In the genomic region with DNA sequence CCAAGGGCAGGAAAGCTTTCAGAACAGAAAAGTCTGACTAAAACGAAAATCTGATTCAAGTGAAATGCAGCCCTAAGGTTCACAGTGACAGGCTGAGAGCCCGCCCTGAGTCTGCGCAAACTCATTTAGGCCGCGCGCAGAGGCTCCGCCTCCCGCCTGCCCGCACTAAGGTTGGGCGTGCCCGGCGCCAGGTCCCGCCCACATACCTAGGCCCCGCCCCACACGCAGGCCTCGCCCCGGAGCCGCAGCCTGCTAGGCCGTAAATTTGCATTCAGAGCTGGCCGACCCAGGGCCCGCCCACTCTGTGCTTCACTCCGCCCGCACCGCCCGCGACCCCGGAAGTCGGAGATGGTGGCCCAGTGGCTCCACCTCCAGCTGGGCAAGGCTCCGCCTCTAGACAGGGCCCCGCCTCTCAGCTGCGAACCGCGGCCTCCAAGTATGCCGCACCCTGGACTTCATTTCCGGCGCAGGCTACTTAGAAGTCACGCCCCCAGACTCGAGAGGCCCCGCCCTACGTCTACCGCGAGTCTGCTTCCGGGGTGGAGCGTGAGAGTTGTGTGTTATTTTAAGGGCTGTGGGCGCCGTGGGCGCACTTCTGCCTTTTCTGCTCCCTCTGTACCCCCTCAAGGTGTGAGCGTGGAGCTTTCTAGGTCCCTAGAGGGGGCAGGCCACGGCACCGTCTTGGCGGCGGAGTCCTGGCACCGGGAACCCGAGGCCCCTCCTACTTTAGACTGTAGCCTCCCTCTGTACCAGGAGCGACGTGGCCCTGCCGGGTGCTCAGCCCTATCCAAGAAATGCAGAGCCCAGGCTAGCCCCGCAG, we compare ENCODE assay signal across 8 mouse cellular contexts. TPM values are rescaled to one million over a fixed set of nuclear protein-coding genes. Genes with fewer than 3 reads are reported as not detected.
DNase-seq lines count a peak whose midpoint lies in the region; ATAC-seq and TF ChIP-seq lines count a peak whose summit lies in the region.

No protein-coding gene starts in this region.

- peak overlapping the region; percentile 57 for H3K4me2 ChIP-seq in hindbrain, postnatal 0 days (ENCODE audit: low read depth, low read length)

- WGBS in hindbrain, postnatal 0 days = under 1% methylated on average over 58 of the region's 58 CpGs

- no peaks in the 10 kb centered on the region for H3K9me3 ChIP-seq in hindbrain, postnatal 0 days (ENCODE audit: low read length)

- intact Hi-C loops in left cerebral cortex, adult 2 months (cut with DNase I) = loop anchor here (1.0 to 2.0 kb wide), 2 partner anchors 19 to 36 kb away; no protein-coding TSS in a partner anchor

- H3K4me1 ChIP-seq in hindbrain, postnatal 0 days (ENCODE audit: insufficient read depth, low read length) = 0 out of 2 replicates have a peak, but pooled peaks cover 5% of the 10 kb centered on the region

- H3K9ac ChIP-seq in hindbrain, postnatal 0 days (replicated peaks; ENCODE audit: low read length) = peak overlapping the region; percentile 53

- H3K27ac ChIP-seq in hindbrain, postnatal 0 days = peak overlapping the region; percentile 82
- peak overlapping the region; percentile 100 for H3K27ac ChIP-seq in left cerebral cortex, adult 2 months

- no peak for TF ChIP-seq CTCF in hindbrain, postnatal 0 days (IDR thresholded peaks at IDR 0.05; ENCODE audit: low read depth)
- no peak for TF ChIP-seq CTCF in left cerebral cortex, adult 2 months (IDR thresholded peaks at IDR 0.05)

- peak overlapping the region; percentile 48 for H3K4me3 ChIP-seq in hindbrain, postnatal 0 days (ENCODE audit: low read length)
- H3K4me3 ChIP-seq in left cerebral cortex, adult 2 months = peak overlapping the region; percentile 63

- no peaks in the 10 kb centered on the region for H3K27me3 ChIP-seq in hindbrain, postnatal 0 days (ENCODE audit: insufficient read depth, low read length)

- peak; percentile 99 for ATAC-seq in hindbrain, postnatal 0 days
- ATAC-seq in megakaryocyte, adult 5-6 weeks (ENCODE audit: poor library complexity, severe bottlenecking) = peak; percentile 90

- DNase-seq in WW6 (ENCODE audit: low read depth, low spot score) = peak; percentile 93
- peak; percentile 93 to 98 for DNase-seq in cerebellum, postnatal 4 days (ENCODE audit: low spot score in 2 of 2)
- DNase-seq in gastrocnemius, adult 18-20 months (ENCODE audit: low spot score) = peak; percentile 100
- DNase-seq in hindbrain, postnatal 0 days (ENCODE audit: low spot score) = peak; percentile 99
- DNase-seq in left cerebral cortex, adult 2 months (ENCODE audit: extremely low spot score in 1 of 2, low spot score in 2 of 2) = peak; percentile 98 to 100
- peak; percentile 98 for DNase-seq in right cerebral cortex, adult 2 months (ENCODE audit: low spot score in 2 of 2)
- DNase-seq in urinary bladder, postnatal 14 days (ENCODE audit: low spot score) = peak; percentile 100

- no peaks in the 10 kb centered on the region for H3K36me3 ChIP-seq in hindbrain, postnatal 0 days (ENCODE audit: insufficient read depth, low read length)

RNA-seq across cellular contexts. Expression of a gene that starts 52.3 kb away (rescaled TPM):
- total RNA-seq in gastrocnemius, adult 18-20 months (2021) = under 1 TPM in 1 of 2 experiments, not detected in 1; 0.07 TPM
- total RNA-seq in hindbrain, postnatal 0 days (2014; rRNA removed) = 56.6 and 63.1 TPM in 2 replicates
- polyA plus RNA-seq in hindbrain, postnatal 0 days (2015; fragmentation: Nextera tagmentation; extraction: Ambion mirVana) = 26.0 and 27.2 TPM in 2 replicates
- 10 to 100 TPM; 33.8 to 35.5 TPM for total RNA-seq in left cerebral cortex, adult 2 months (2021)
- total RNA-seq in megakaryocyte, adult 5-6 weeks (2015) = not detected in 2 replicates
- not detected in 2 replicates for total RNA-seq in megakaryocyte, adult 5-6 weeks (2017)

Comparison
In these comparisons a context has a peak if more than half of its experiments do, and no peak if none do; other contexts are left out.
1. Peak in every context shown above with its lines: DNase-seq, ATAC-seq, H3K4me3 ChIP-seq and H3K27ac ChIP-seq.
2. RNA of a gene that starts 52.3 kb away (total RNA-seq): 56.6 to 63.1 TPM in hindbrain, postnatal 0 days and 33.8 to 35.5 TPM in left cerebral cortex, adult 2 months; 0.07 TPM in gastrocnemius, adult 18-20 months and not detected in megakaryocyte, adult 5-6 weeks; every median in the first group is over 10 times any median in the second.